Mouse (Mus musculus): ENCODE measurements around the gene Fto. TPM values are rescaled to one million over a fixed set of nuclear protein-coding genes. Genes with fewer than 3 reads are reported as not detected.

Gene Fto
- total RNA-seq, 2 experiments from 2014 or later, result 62.9 to 68.3 TPM

DNA sequence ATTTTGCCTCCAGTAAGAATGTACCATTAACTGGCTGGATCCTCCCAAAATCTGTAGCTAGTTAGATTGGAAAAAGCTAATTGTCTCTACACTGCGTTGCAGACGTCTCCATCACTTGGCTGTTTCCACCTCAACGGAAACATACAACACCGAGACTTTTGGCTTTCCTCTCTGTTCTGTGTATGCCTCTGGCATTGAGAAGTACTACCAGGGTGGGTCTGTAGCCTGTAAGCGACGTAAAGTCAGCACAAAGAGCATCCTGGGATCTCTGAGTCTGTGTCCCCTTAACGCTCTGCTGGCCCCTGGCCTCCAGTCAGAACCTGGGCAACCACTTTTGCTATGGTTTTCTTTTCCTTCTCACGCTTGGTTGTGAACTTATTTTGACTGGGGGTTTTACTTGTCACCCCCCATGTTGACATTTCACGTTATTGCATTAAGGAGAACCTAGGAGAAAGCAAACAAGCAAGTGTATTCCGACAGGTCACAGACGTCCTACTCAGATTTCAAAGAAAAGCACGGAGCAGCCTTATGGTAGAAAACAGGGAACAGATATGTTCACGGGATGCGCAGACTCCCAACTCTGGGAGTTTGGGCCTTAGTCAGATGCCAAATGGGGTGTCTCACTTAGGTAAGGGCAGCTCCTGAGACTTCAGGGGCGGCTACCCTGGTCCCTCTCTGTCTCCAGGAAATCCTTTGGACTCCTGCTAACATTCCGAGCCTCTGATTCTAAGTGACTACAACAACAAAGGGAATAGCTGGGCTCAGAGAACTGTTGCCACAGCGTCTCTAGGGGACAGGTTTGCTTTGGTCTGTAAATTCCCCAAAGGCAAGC is 263.0 kb downstream of the Fto start:
- DNase-seq, result no peak
- intact Hi-C loops (cut with DNase I), result no loop called here

DNA sequence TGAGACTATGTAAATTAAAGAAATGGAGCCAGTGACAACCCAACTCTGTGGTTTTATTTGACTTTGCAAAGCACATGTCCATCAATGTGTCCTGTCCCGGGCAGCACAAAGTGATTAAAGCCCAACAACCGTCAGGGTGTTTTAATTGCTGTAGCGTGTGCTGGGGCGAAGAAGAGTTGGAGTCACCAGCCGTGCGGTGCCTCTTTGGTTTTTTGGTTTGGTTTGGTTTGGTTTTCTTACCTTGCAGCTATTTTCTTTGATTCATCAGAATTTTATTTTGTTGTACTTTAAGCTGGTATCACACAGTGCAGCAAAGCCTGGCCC is 263.6 kb downstream of the Fto start:
- intact Hi-C loops (cut with DNase I), result no loop called here
- no peak for DNase-seq

GRCm38 (mm10) chr8:91577605-91578004 is 264.3 kb downstream of the Fto start:
- intact Hi-C loops (cut with DNase I), result no loop called here
- no peak for DNase-seq

DNA sequence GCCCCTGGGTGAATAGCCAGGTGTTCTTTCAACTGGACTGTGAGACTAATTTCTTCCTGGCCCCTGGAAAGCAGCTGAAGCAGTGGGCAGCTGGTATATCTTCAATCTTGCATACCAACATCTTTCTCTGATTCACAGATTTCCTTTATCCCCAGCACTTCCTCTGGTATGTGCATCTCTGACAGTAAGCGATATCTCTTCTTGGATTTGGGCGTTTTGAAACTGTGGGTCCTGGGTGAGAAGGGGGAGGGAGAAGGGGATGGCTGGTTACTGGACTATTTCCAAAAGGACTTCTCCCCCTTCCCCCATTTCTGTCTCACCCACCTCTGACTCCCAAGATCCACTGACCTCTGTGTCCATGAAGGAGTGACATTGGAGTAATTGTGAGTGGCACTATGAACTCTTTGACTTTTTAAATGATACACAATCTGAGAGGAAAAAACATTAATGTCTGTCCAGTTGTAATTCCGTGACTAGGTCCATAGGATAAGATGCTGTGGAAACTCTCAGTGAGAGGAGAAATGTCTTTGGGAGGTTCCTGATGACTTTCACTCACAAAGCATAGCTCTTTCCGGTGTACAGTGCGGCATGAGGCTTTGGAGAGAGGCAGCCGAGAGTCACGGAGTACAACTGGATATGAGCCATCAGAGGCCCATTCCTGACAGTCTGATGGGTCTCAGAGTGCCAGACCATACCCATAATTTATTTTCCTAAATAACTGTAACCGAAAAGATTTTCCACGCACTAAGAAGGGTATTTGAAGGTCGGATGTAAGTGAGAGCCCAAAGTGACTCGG is 271.5 kb downstream of the Fto start:
- DNase-seq, result no peak
- intact Hi-C loops (cut with DNase I), result no loop called here

GRCm38 (mm10) chr8:91592436-91593105 is 279.2 kb downstream of the Fto start:
- intact Hi-C loops (cut with DNase I), result no loop called here
- no peak for DNase-seq

DNA sequence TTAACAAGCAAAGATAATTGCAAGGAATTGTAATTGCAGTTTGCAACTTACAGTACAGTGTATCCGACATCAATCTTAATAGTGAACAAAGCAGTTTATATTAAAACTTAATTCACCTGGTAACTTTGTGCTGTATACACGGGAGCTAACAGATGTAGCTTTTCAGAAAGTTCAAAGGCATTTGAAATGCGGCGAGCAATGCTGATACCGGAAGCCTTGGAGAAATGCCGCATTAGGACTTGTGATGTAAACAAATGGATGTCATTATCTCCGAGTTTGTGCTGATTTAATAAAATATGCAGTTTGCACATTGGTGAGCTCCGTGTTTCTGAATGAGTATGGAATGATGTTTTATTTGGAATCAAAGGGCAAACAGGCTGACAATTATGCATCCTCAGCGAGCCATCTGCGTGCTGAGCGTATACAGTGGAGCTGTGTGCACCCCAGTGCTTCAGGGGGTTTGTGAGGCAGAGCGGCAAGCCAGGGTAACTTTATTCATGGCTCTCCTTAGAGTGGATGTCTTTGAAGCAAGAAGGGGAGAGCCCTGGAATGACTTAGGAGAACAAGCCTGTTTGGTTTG is 280.0 kb downstream of the Fto start:
- no peak for DNase-seq
- intact Hi-C loops (cut with DNase I), result no loop called here

GRCm38 (mm10) chr8:91599349-91599837 is 286.1 kb downstream of the Fto start:
- intact Hi-C loops (cut with DNase I), result no loop called here
- no peak for DNase-seq

- intact Hi-C loops (cut with DNase I), result no loop called here
Measured at GRCm38 (mm10) chr8:91603751-91604150, 290.4 kb downstream of the Fto start.

DNA sequence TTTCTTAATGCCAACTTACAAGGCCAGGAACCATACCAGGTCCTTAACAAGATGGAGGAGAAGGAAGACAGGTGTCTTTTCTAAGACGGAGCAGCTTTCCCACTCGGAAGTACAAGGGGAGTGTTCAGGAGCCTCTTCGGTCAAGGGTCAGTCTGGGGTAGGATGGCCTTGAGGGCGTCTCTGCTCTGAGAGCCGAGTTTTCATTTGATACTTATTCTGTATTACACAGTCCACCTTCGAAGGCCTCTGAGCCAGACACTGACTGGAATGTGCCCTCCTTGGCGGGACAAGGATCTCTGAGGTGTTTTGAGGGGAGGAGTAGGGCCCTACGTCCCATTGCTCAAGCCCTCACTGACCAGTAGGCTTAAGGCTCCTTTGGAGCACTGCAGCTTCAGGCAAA is 292.6 kb downstream of the Fto start:
- intact Hi-C loops (cut with DNase I), result no loop called here
- no peak for DNase-seq

More at GRCm38 (mm10) chr8:91603751-91604150, 290.4 kb downstream of the Fto start:
- DNase-seq, result no peak

GRCm38 (mm10) chr8:91607091-91607490 is 293.8 kb downstream of the Fto start:
- no peak for DNase-seq
- intact Hi-C loops (cut with DNase I), result no loop called here

- DNase-seq, result no peak
- intact Hi-C loops (cut with DNase I), result no loop called here
Measured at GRCm38 (mm10) chr8:91611191-91611590, 297.9 kb downstream of the Fto start.

DNA sequence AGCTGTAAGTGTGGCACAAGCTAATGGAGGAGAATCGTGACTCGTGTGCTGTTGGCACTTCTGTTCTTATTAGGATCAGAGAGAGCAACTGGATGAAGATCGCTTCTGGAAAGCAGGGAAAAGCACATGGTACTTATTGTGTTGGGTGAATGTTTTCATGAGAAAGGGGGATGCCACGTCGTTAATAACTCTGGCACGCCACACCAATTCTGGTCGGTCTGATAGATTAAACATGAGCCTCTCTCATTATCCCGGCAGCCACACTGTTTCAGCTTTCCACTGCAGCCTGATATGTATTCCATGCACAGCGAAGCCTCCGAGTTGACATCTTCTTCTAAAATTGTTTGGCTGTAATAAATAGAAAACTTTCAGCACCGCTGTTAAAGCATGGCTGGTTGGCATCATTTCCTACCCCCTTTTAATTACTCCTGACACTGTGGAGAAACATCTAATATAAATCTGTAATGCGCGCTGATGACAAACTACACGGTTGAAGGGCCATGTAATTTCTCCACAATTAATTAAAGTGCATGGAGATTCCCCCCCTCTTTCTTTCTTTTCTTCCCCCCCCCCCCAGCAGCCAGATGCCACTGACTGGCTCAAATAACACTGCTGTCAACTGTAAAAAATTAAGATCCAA is 298.5 kb downstream of the Fto start:
- intact Hi-C loops (cut with DNase I), result no loop called here
- no peak for DNase-seq

DNA sequence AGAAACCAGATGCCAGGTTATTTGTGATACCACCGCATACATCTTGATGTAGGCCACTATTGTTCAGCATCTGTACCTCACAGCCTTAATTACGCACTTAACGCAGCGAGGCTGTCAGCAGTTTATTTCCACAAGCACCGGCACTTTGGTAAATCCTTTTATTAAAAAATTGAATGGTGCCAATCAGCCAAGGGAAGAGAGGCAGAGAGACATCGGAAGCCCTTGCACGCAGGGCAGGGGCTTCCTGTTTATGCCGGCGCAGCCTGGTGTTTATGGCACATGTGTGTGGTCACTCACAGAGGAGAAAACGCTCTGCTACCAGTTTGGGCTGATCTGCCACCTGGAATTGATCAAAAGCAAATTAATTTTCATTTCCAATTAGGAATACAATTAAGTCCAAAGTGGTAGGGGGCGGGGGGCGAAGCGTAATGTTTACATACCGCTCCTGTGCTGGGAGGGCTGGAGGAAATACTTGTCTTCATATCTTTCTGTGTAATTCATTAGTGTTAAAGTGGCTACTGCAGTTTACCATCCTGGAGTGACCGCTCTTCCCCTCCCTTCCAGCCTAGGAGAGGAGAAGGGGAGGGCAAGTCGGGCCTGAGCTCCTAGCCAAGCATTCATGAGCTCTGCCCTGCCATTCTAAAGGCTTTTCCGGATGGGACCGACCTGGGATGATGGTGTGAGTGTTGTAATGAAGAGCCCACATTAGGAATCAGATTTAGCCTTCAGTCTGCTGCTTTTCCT is 299.2 kb downstream of the Fto start:
- intact Hi-C loops (cut with DNase I), result no loop called here
- DNase-seq, result no peak

DNA sequence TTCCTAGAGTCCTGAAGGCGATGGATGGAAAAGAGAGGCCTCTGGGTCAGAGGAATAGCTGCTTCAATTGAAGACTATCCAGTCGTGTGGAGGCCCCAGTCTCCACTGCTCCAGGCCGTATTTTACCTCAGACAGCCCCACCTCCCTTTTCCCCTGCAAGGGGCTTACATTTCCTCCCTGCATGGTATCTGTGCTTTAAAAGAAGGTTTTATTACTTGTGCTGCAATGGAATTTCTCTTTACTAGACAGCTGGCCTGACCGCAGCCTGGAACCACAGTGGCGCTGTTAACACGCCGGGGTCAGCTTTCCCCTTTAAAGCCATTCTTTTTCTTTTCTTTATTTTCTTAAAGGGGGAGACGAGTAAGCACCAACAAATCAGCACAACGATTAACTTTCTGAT is 300.3 kb downstream of the Fto start:
- no peak for DNase-seq
- intact Hi-C loops (cut with DNase I), result no loop called here

- no peak for DNase-seq
- intact Hi-C loops (cut with DNase I), result no loop called here
Measured at GRCm38 (mm10) chr8:91615196-91615595, 301.9 kb downstream of the Fto start.

- DNase-seq, result no peak
- intact Hi-C loops (cut with DNase I), result no loop called here
Measured at GRCm38 (mm10) chr8:91615781-91616683, 302.7 kb downstream of the Fto start.

DNA sequence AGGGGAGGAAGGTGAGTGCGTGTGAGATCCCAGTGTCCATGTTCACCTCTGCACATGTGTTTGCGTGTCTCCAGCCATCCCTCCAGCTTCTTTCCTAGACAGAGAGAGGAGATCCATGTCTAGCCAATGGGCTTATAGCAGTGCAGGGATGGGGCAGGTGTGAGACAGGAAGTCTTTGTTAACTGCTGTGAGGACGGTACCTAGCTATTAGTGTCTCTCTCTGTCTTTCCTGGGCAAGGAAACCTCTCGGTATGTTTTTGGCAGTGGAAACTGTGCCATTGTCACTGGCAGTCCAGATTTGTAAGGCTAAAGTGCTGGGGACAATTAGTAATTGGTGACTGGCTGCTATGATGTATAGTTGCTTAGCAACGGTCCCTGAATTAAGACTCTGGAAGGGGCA is 304.4 kb downstream of the Fto start:
- intact Hi-C loops (cut with DNase I), result no loop called here

GRCm38 (mm10) chr8:91622757-91623156 is 309.4 kb downstream of the Fto start:
- no peak for DNase-seq

More for the DNA sequence above, 304.4 kb downstream of the Fto start:
- DNase-seq, result no peak

More at GRCm38 (mm10) chr8:91622757-91623156, 309.4 kb downstream of the Fto start:
- intact Hi-C loops (cut with DNase I), result no loop called here

All from heart, postnatal 36 days (tissue).